Mouse (Mus musculus): ENCODE measurements around the gene Snapc3.

DNA sequence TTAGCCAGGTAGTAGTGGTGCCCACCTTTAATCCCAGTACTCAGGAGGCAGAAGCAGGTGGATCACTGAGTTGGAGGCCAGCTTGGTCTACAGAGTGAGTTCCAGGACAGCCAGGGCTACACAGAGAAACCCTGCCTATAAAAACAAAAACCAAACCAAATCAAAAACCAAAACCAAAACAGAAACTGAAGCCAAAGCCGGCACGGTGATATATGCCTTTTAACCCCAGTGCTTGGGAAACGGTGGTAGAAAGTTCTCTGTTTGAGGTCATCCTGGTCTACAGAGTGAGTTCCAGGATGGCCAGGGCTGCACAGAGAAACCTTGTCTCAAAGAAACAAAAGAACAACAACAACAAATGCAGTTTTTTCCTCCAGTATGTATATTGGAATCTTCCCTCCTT is 94.7 kb downstream of the Snapc3 start:
- TF ChIP-seq CTCF (IDR thresholded peaks at IDR 0.05; ENCODE audit: insufficient read depth, low read depth, low read length) (no peak), POLR2A (IDR thresholded peaks at IDR 0.05; ENCODE audit: insufficient read depth, low read depth, low read length) (no peak)
